Mouse (Mus musculus): ENCODE measurements around the gene Cdkn2b. TPM values are rescaled to one million over a fixed set of nuclear protein-coding genes. Genes with fewer than 3 reads are reported as not detected.
A peak's percentile ranks its signal among the peaks of the same experiment; 100 is the strongest.

Cdkn2b gene
- total RNA-seq (2021): under 1 TPM; 0.16 to 0.35 TPM
- long read RNA-seq, experiment 1: 0 reads
- long read RNA-seq, experiment 2, partial matches to known transcripts: 0 of 2 reads
- long read RNA-seq, experiment 2, other reads (novel, unspliced or antisense): 0 of 2 reads

- intact Hi-C loops (cut with DNase I; ENCODE audit: low total_unique reads): no loop called here
- DNase-seq: peak; percentile 86
These were observed at the start of gene Cdkn2b for GRCm38 (mm10) chr4:89310491-89311254. Gene Cdkn2b (minus strand): TSS chr4:89311039.

GRCm38 (mm10) chr4:89360349-89360748, 49.5 kb upstream of the Cdkn2b start:
- intact Hi-C loops (cut with DNase I; ENCODE audit: low total_unique reads): no loop called here
- no peak for DNase-seq

DNA sequence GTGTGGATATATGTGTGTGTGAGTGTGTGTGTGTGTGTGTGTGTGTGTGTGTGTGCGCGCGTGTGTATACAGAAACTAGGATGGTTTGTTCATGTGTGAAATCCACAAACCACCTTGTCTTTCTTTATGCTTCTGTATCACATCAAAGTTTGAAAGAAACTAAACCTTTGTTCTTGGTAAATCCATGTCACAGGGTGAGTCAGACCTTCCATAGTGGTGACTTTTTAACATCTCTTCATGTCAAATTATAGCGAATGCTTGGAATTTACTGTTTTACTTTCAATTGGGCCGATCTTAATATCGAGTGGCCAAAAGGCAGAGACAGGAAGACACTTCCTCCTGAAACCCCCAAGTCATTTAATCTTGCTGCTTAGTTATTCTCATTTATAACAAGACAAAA, 48.7 kb upstream of the Cdkn2b start:
- intact Hi-C loops (cut with DNase I; ENCODE audit: low total_unique reads): no loop called here
- DNase-seq: no peak

- intact Hi-C loops (cut with DNase I; ENCODE audit: low total_unique reads): no loop called here
- no peak for DNase-seq
These were observed 43.1 kb upstream of the Cdkn2b start for GRCm38 (mm10) chr4:89353935-89354334.

GRCm38 (mm10) chr4:89353071-89353582, 42.3 kb upstream of the Cdkn2b start:
- intact Hi-C loops (cut with DNase I; ENCODE audit: low total_unique reads): no loop called here
- no peak for DNase-seq

GRCm38 (mm10) chr4:89351474-89351873, 40.6 kb upstream of the Cdkn2b start:
- no peak for DNase-seq
- intact Hi-C loops (cut with DNase I; ENCODE audit: low total_unique reads): no loop called here

GRCm38 (mm10) chr4:89350938-89351451, 40.2 kb upstream of the Cdkn2b start:
- intact Hi-C loops (cut with DNase I; ENCODE audit: low total_unique reads): no loop called here
- no peak for DNase-seq

DNA sequence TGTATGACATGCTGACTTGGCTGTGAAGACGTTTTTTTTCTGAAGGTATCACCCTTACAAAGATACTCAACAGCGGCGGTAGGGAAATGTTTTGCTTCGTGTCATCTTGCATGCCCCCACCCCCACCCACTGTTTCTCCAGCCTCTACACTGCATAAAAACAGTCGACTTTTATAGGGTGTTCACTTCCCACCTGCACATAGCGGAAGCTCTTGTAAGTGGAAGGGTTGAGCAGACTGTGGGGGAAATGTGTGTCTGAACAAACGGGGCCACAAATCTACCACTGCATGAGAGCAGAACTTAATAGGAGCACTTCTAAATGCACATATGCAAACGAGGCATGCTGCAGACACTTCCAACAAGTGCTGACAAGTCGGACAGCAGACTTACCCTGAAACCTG, 39.6 kb upstream of the Cdkn2b start:
- intact Hi-C loops (cut with DNase I; ENCODE audit: low total_unique reads): no loop called here
- DNase-seq: no peak

DNA sequence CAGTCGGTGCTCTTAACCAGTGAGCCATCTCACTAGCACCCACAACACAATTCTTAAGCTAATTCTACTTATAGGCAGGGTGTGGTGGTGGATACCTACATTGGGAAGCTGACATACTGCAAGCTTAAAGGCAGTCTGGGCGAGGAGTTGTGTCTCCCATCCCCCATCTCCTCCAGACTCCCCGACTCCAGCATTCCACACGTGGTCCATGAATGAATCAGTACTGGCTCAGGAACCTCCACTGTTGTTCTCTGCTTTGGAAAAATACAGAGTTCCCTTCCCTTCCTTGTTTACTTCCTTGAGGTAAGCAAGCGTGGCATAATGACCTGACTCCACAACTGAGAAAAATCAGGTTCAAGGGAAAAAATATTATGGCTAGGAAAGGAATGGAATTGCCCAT, 38.0 kb upstream of the Cdkn2b start:
- intact Hi-C loops (cut with DNase I; ENCODE audit: low total_unique reads): no loop called here
- no peak for DNase-seq

GRCm38 (mm10) chr4:89313461-89313860, 2.6 kb upstream of the Cdkn2b start:
- no peak for DNase-seq
- intact Hi-C loops (cut with DNase I; ENCODE audit: low total_unique reads): no loop called here

DNA sequence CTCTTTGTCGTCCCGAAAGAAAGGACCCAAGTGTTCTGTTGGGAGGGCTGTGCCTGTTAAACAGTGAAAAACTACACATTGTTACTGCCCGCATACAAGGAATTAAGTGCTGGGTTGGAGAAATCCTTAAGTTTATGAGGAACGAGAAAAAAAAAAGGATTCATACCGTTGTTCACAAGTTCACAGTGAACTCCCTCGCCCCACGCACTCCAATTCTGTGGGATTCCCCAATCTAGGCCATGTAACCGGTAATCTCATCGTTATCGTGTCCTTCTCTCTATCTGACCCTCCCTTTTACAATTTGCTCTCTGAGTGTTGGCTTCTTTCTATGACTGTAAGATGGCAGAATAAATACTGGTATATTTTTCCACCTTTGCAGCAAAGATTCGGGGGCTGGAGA, 843 bp downstream of the Cdkn2b start:
- DNase-seq: no peak
- intact Hi-C loops (cut with DNase I; ENCODE audit: low total_unique reads): no loop called here

- no peak for DNase-seq
- intact Hi-C loops (cut with DNase I; ENCODE audit: low total_unique reads): no loop called here
These were observed 2.8 kb downstream of the Cdkn2b start for GRCm38 (mm10) chr4:89308001-89308400.

- DNase-seq: no peak
- intact Hi-C loops (cut with DNase I; ENCODE audit: low total_unique reads): no loop called here
These were observed 4.0 kb downstream of the Cdkn2b start for GRCm38 (mm10) chr4:89306798-89307365.

DNA sequence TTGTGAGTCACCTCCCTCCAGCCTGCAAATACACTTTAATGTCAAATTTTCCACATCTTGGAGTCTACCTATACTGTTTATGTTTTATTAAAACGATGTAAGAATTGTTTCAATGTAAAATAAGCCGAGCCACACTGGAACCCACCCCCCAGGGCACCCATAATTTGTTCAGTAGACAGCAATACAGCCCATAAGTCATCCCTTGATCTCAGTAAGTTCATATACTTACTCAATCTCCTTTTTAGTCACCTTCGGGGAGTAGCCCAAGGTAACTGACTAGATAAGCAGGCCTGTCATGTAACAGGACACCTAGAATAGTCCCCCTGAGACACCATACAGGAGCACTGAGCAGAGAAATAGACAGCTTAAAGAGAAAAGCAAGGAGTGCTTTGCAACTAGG, 5.1 kb downstream of the Cdkn2b start:
- intact Hi-C loops (cut with DNase I; ENCODE audit: low total_unique reads): no loop called here
- no peak for DNase-seq

- intact Hi-C loops (cut with DNase I; ENCODE audit: low total_unique reads): no loop called here
- DNase-seq: no peak
These were observed 7.4 kb downstream of the Cdkn2b start for GRCm38 (mm10) chr4:89303281-89303995.

DNA sequence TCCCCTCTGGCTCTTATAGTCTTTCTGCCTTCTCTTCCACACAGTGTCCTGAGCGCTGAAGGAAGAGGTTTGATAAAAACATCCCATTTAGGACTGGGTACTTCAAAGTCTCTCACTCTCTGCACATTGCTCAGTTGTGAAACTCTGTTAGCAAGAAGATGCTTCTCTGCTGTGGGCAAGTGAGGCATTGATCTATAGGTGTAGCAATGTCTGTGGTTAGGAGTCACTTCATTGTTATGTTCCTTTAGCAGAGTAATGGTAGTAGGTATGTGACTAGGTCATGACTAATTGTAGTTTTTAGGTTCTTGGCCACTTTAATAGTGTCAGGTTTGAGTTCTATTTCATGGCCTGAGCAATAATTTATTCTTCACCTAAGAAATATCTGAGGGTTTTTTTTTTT, 8.7 kb downstream of the Cdkn2b start:
- DNase-seq: no peak
- intact Hi-C loops (cut with DNase I; ENCODE audit: low total_unique reads): no loop called here

GRCm38 (mm10) chr4:89299721-89300120, 11.1 kb downstream of the Cdkn2b start:
- intact Hi-C loops (cut with DNase I; ENCODE audit: low total_unique reads): no loop called here
- no peak for DNase-seq

- DNase-seq: peak; percentile 17
- intact Hi-C loops (cut with DNase I; ENCODE audit: low total_unique reads): no loop called here
These were observed 15.2 kb downstream of the Cdkn2b start for GRCm38 (mm10) chr4:89295441-89296220.
